Mouse (Mus musculus): ENCODE results near the gene Slc8a3. TPM values are rescaled to one million over a fixed set of nuclear protein-coding genes. Genes with fewer than 3 reads are reported as not detected.

Gene Slc8a3
- polyA plus RNA-seq, 1 experiment from 2014 or later, result 0.27 TPM

GRCm38 (mm10) chr12:81224843-81225242 lies 108.1 kb downstream of the Slc8a3 start:
- 70% methylated on average over 2 of the region's 2 CpGs for WGBS
- H3K4me3 ChIP-seq (ENCODE audit: low read length), result no peak overlapping the region
- no peak overlapping the region for H3K27ac ChIP-seq (ENCODE audit: low read length)
- no peaks in the 10 kb centered on the region for H3K9me3 ChIP-seq (ENCODE audit: low read length)
- no peaks in the 10 kb centered on the region for H3K36me3 ChIP-seq (ENCODE audit: insufficient read depth, low read length)
- no peak for ATAC-seq (ENCODE audit: low FRiP score, low TSS enrichment)
- H3K4me1 ChIP-seq (ENCODE audit: insufficient read depth, low read length), result no peaks in the 10 kb centered on the region
- H3K27me3 ChIP-seq (ENCODE audit: insufficient read depth, low read length), result no peaks in the 10 kb centered on the region
- H3K4me2 ChIP-seq (replicated peaks; ENCODE audit: low read depth, low read length), result no peak overlapping the region
- H3K9ac ChIP-seq (replicated peaks; ENCODE audit: low read length), result no peak overlapping the region

- Histone ChIP-seq H3K27ac (ENCODE audit: low read length) (no peak overlapping the region), H3K4me1 (ENCODE audit: insufficient read depth, low read length) (no peaks in the 10 kb centered on the region), H3K4me3 (ENCODE audit: low read length) (no peak overlapping the region), H3K9me3 (ENCODE audit: low read length) (no peaks in the 10 kb centered on the region), H3K9ac (replicated peaks; ENCODE audit: low read length) (no peak overlapping the region), H3K36me3 (ENCODE audit: insufficient read depth, low read length) (no peaks in the 10 kb centered on the region), H3K4me2 (replicated peaks; ENCODE audit: low read depth, low read length) (no peak overlapping the region), H3K27me3 (ENCODE audit: insufficient read depth, low read length) (no peaks in the 10 kb centered on the region)
- ATAC-seq (ENCODE audit: low FRiP score, low TSS enrichment), result no peak
- 58% methylated on average over 2 of the region's 2 CpGs for WGBS
Measured at GRCm38 (mm10) chr12:81223276-81223675, 109.7 kb downstream of the Slc8a3 start.

GRCm38 (mm10) chr12:81219339-81219738 lies 113.6 kb downstream of the Slc8a3 start:
- Histone ChIP-seq H3K27ac (ENCODE audit: low read length) (no peak overlapping the region), H3K4me3 (ENCODE audit: low read length) (no peak overlapping the region), H3K4me1 (ENCODE audit: insufficient read depth, low read length) (no peaks in the 10 kb centered on the region), H3K4me2 (replicated peaks; ENCODE audit: low read depth, low read length) (no peak overlapping the region), H3K9ac (replicated peaks; ENCODE audit: low read length) (no peak overlapping the region), H3K36me3 (ENCODE audit: insufficient read depth, low read length) (no peaks in the 10 kb centered on the region), H3K9me3 (ENCODE audit: low read length) (no peaks in the 10 kb centered on the region), H3K27me3 (ENCODE audit: insufficient read depth, low read length) (no peaks in the 10 kb centered on the region)
- no peak for ATAC-seq (ENCODE audit: low FRiP score, low TSS enrichment)
- WGBS, result 66% methylated on average over 4 of the region's 4 CpGs

- Histone ChIP-seq H3K27ac (ENCODE audit: low read length) (no peak overlapping the region), H3K27me3 (ENCODE audit: insufficient read depth, low read length) (no peaks in the 10 kb centered on the region), H3K4me3 (ENCODE audit: low read length) (no peak overlapping the region), H3K9me3 (ENCODE audit: low read length) (no peaks in the 10 kb centered on the region), H3K4me1 (ENCODE audit: insufficient read depth, low read length) (no peaks in the 10 kb centered on the region), H3K4me2 (replicated peaks; ENCODE audit: low read depth, low read length) (no peak overlapping the region), H3K36me3 (ENCODE audit: insufficient read depth, low read length) (no peaks in the 10 kb centered on the region), H3K9ac (replicated peaks; ENCODE audit: low read length) (no peak overlapping the region)
- no peak for ATAC-seq (ENCODE audit: low FRiP score, low TSS enrichment)
- 60% methylated on average over 2 of the region's 2 CpGs for WGBS
Measured at GRCm38 (mm10) chr12:81208559-81208958, 124.4 kb downstream of the Slc8a3 start.

- WGBS, result 21% methylated on average over 6 of the region's 6 CpGs
- Histone ChIP-seq H3K9ac (replicated peaks; ENCODE audit: low read length) (no peak overlapping the region), H3K4me1 (ENCODE audit: insufficient read depth, low read length) (no peaks in the 10 kb centered on the region), H3K36me3 (ENCODE audit: insufficient read depth, low read length) (no peaks in the 10 kb centered on the region), H3K9me3 (ENCODE audit: low read length) (no peaks in the 10 kb centered on the region), H3K4me3 (ENCODE audit: low read length) (no peak overlapping the region), H3K27ac (ENCODE audit: low read length) (no peak overlapping the region), H3K4me2 (replicated peaks; ENCODE audit: low read depth, low read length) (no peak overlapping the region), H3K27me3 (ENCODE audit: insufficient read depth, low read length) (no peaks in the 10 kb centered on the region)
- no peak; the same call in 1 of the 2 replicates for ATAC-seq (ENCODE audit: low FRiP score, low TSS enrichment)
Measured at GRCm38 (mm10) chr12:81205619-81206560, 127.1 kb downstream of the Slc8a3 start.

GRCm38 (mm10) chr12:81203226-81203625 lies 129.8 kb downstream of the Slc8a3 start:
- Histone ChIP-seq H3K4me2 (replicated peaks; ENCODE audit: low read depth, low read length) (no peak overlapping the region), H3K4me3 (ENCODE audit: low read length) (no peak overlapping the region), H3K27me3 (ENCODE audit: insufficient read depth, low read length) (peaks cover 5% of the 10 kb centered on the region), H3K4me1 (ENCODE audit: insufficient read depth, low read length) (no peaks in the 10 kb centered on the region), H3K27ac (ENCODE audit: low read length) (no peak overlapping the region), H3K9me3 (ENCODE audit: low read length) (no peaks in the 10 kb centered on the region), H3K9ac (replicated peaks; ENCODE audit: low read length) (no peak overlapping the region), H3K36me3 (ENCODE audit: insufficient read depth, low read length) (no peaks in the 10 kb centered on the region)
- no peak for ATAC-seq (ENCODE audit: low FRiP score, low TSS enrichment)
- 45% methylated on average over 1 of the region's 1 CpGs for WGBS

GRCm38 (mm10) chr12:81199280-81199955 lies 133.6 kb downstream of the Slc8a3 start:
- WGBS, result 31% methylated on average over 23 of the region's 23 CpGs
- Histone ChIP-seq H3K9me3 (ENCODE audit: low read length) (no peaks in the 10 kb centered on the region), H3K4me3 (ENCODE audit: low read length) (no peak overlapping the region), H3K4me1 (ENCODE audit: insufficient read depth, low read length) (no peaks in the 10 kb centered on the region), H3K4me2 (replicated peaks; ENCODE audit: low read depth, low read length) (no peak overlapping the region), H3K27ac (ENCODE audit: low read length) (no peak overlapping the region), H3K36me3 (ENCODE audit: insufficient read depth, low read length) (no peaks in the 10 kb centered on the region), H3K27me3 (ENCODE audit: insufficient read depth, low read length) (peaks cover 5% of the 10 kb centered on the region), H3K9ac (replicated peaks; ENCODE audit: low read length) (no peak overlapping the region)
- ATAC-seq (ENCODE audit: low FRiP score, low TSS enrichment), result peak; percentile 35; the same call in 1 of the 2 replicates

GRCm38 (mm10) chr12:81197468-81198075 lies 135.4 kb downstream of the Slc8a3 start:
- no peak overlapping the region for H3K4me2 ChIP-seq (replicated peaks; ENCODE audit: low read depth, low read length)
- H3K4me3 ChIP-seq (ENCODE audit: low read length), result no peak overlapping the region
- no peak overlapping the region for H3K27ac ChIP-seq (ENCODE audit: low read length)
- WGBS, result 63% methylated on average over 5 of the region's 5 CpGs
- peaks cover 5% of the 10 kb centered on the region for H3K27me3 ChIP-seq (ENCODE audit: insufficient read depth, low read length)
- H3K36me3 ChIP-seq (ENCODE audit: insufficient read depth, low read length), result no peaks in the 10 kb centered on the region
- H3K9ac ChIP-seq (replicated peaks; ENCODE audit: low read length), result no peak overlapping the region
- no peaks in the 10 kb centered on the region for H3K9me3 ChIP-seq (ENCODE audit: low read length)
- H3K4me1 ChIP-seq (ENCODE audit: insufficient read depth, low read length), result no peaks in the 10 kb centered on the region
- no peak for ATAC-seq (ENCODE audit: low FRiP score, low TSS enrichment)

- Histone ChIP-seq H3K9me3 (ENCODE audit: low read length) (no peaks in the 10 kb centered on the region), H3K4me3 (ENCODE audit: low read length) (no peak overlapping the region), H3K36me3 (ENCODE audit: insufficient read depth, low read length) (no peaks in the 10 kb centered on the region), H3K27ac (ENCODE audit: low read length) (no peak overlapping the region), H3K4me1 (ENCODE audit: insufficient read depth, low read length) (no peaks in the 10 kb centered on the region), H3K4me2 (replicated peaks; ENCODE audit: low read depth, low read length) (no peak overlapping the region), H3K9ac (replicated peaks; ENCODE audit: low read length) (no peak overlapping the region), H3K27me3 (ENCODE audit: insufficient read depth, low read length) (peaks cover 3% of the 10 kb centered on the region)
- 76% methylated on average over 2 of the region's 2 CpGs for WGBS
- ATAC-seq (ENCODE audit: low FRiP score, low TSS enrichment), result no peak
Measured at GRCm38 (mm10) chr12:81193968-81194367, 139.0 kb downstream of the Slc8a3 start.

Data from kidney, embryonic 16.5 days (tissue).